Comparison of ENCODE assay signal across 9 mouse cellular contexts in the genomic region with DNA sequence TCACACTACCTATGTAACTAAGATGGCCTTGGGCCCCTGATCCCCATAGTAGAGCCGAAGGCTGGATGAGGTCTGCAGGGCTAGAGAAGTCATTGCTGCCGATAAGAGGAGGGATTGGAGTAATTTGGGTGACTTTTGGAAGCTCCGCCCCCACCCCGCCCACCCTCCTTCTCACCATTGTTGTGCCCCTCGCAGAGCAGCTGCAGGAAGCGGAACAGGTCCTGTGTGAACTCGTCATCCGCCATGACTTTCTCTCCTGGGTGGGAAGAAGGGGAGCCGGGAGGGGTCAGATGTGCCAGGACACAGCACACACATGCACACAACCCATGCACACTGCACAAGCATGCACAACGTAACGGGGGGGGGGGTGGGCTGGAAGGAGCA.
DNase-seq lines count a peak whose midpoint lies in the region; ATAC-seq and TF ChIP-seq lines count a peak whose summit lies in the region.
"Had no signal": no experiment of that assay in that cellular context is flagged by ENCODE, and none has a peak within 500 bp of the region (broad histone marks: within the 10 kb centered on the region; RNA-seq: fewer than 3 reads in every experiment).

No protein-coding gene starts in this region.

- no peak overlapping the region for H3K9ac ChIP-seq in kidney, embryonic 14.5 days (ENCODE audit: low read depth, low read length)
- H3K9ac ChIP-seq in ES-Bruce4 (ENCODE audit: low read depth, poor library complexity, severe bottlenecking): no peak overlapping the region
- H3K9ac ChIP-seq in embryonic facial prominence, embryonic 13.5 days: no peak overlapping the region
- no peak overlapping the region for H3K9ac ChIP-seq in liver, embryonic 12.5 days

- TF ChIP-seq EP300 in ES-Bruce4 (IDR thresholded peaks at IDR 0.05; ENCODE audit: insufficient read depth, low read depth, low read length): no peak

- H3K36me3 ChIP-seq in kidney, embryonic 14.5 days (ENCODE audit: control insufficient read depth, insufficient read depth, low read length): no peaks in the 10 kb centered on the region
- no peaks in the 10 kb centered on the region for H3K36me3 ChIP-seq in ES-Bruce4 (ENCODE audit: control insufficient read depth, insufficient read depth, low read length, poor library complexity, severe bottlenecking)
- H3K36me3 ChIP-seq in embryonic facial prominence, embryonic 13.5 days: no peaks in the 10 kb centered on the region
- H3K36me3 ChIP-seq in liver, embryonic 12.5 days: peaks cover 7% of the 10 kb centered on the region; the same call in 1 of the 2 replicates

- no peak for TF ChIP-seq CTCF in ES-Bruce4 (IDR thresholded peaks at IDR 0.05; ENCODE audit: low read depth, low read length)

- DNase-seq in kidney, adult 9 months: no peak
- DNase-seq in cerebellum, adult 11-12 months: no peak
- DNase-seq in urinary bladder, postnatal 25 days (ENCODE audit: low spot score): no peak
- DNase-seq in MN1 (ENCODE audit: low spot score): no peak

- peak; percentile 13; the same call in 1 of the 2 replicates for ATAC-seq in kidney, embryonic 14.5 days (ENCODE audit: low FRiP score, low TSS enrichment)
- no peak for ATAC-seq in embryonic facial prominence, embryonic 13.5 days (ENCODE audit: insufficient number of reproducible peaks, insufficient read depth, low FRiP score, low TSS enrichment, low read depth)
- ATAC-seq in liver, embryonic 12.5 days: no peak

- peak overlapping the region; percentile 15; the same call in 1 of the 2 replicates for H3K4me2 ChIP-seq in kidney, embryonic 14.5 days (replicated peaks; ENCODE audit: low read depth, low read length)
- peak overlapping the region; percentile 7 for H3K4me2 ChIP-seq in embryonic facial prominence, embryonic 13.5 days
- H3K4me2 ChIP-seq in liver, embryonic 12.5 days: peak overlapping the region; percentile 7; the same call in 1 of the 2 replicates

- peaks cover 21% of the 10 kb centered on the region for H3K4me1 ChIP-seq in kidney, embryonic 14.5 days (ENCODE audit: control insufficient read depth, insufficient read depth, low read length)
- no peaks in the 10 kb centered on the region for H3K4me1 ChIP-seq in ES-Bruce4 (ENCODE audit: control insufficient read depth, insufficient read depth, low read length)
- H3K4me1 ChIP-seq in embryonic facial prominence, embryonic 13.5 days: peaks cover 39% of the 10 kb centered on the region
- peaks cover 38% of the 10 kb centered on the region for H3K4me1 ChIP-seq in liver, embryonic 12.5 days

- WGBS in kidney, embryonic 14.5 days: 36% methylated on average over 11 of the region's 11 CpGs
- WGBS in embryonic facial prominence, embryonic 13.5 days: 43% methylated on average over 11 of the region's 11 CpGs
- WGBS in liver, embryonic 12.5 days (ENCODE audit: insufficient replicate concordance): 44% methylated on average over 9 of the region's 11 CpGs

- no peak overlapping the region; the same call in 1 of the 2 replicates for H3K4me3 ChIP-seq in kidney, embryonic 14.5 days (ENCODE audit: low read length)
- peak overlapping the region; percentile 12; the same call in 1 of the 2 replicates for H3K4me3 ChIP-seq in ES-Bruce4 (ENCODE audit: low read depth, low read length)
- no peak overlapping the region for H3K4me3 ChIP-seq in embryonic facial prominence, embryonic 13.5 days
- H3K4me3 ChIP-seq in liver, embryonic 12.5 days: no peak overlapping the region
- H3K4me3 ChIP-seq: erythroblast, embryonic 14.5 days had no signal

- no peaks in the 10 kb centered on the region for H3K27me3 ChIP-seq in kidney, embryonic 14.5 days (ENCODE audit: control insufficient read depth, insufficient read depth, low read length)
- H3K27me3 ChIP-seq in ES-Bruce4 (ENCODE audit: control insufficient read depth, insufficient read depth, low read length, poor library complexity, severe bottlenecking): no peaks in the 10 kb centered on the region
- H3K27me3 ChIP-seq in embryonic facial prominence, embryonic 13.5 days: no peaks in the 10 kb centered on the region
- H3K27me3 ChIP-seq in liver, embryonic 12.5 days (replicated peaks): 0 out of 2 replicates have a peak, but pooled peaks cover 7% of the 10 kb centered on the region

- H3K27ac ChIP-seq in kidney, embryonic 14.5 days (ENCODE audit: low read depth, low read length): no peak overlapping the region
- H3K27ac ChIP-seq in ES-Bruce4 (ENCODE audit: insufficient read depth, low read length): no peak overlapping the region
- no peak overlapping the region for H3K27ac ChIP-seq in embryonic facial prominence, embryonic 13.5 days
- no peak overlapping the region for H3K27ac ChIP-seq in liver, embryonic 12.5 days

- TF ChIP-seq POLR2A in ES-Bruce4 (IDR thresholded peaks at IDR 0.05; ENCODE audit: insufficient read depth, low read length): no peak

- 0 out of 2 replicates have a peak, but pooled peaks cover 3% of the 10 kb centered on the region for H3K9me3 ChIP-seq in kidney, embryonic 14.5 days (ENCODE audit: control insufficient read depth, low read length)
- no peaks in the 10 kb centered on the region for H3K9me3 ChIP-seq in ES-Bruce4 (replicated peaks; ENCODE audit: control insufficient read depth, insufficient read depth, low read length, poor library complexity, severe bottlenecking)
- H3K9me3 ChIP-seq in embryonic facial prominence, embryonic 13.5 days: no peaks in the 10 kb centered on the region
- H3K9me3 ChIP-seq in liver, embryonic 12.5 days (replicated peaks): no peaks in the 10 kb centered on the region
